Mouse (Mus musculus): ENCODE measurements around the gene Adcy1.

DNA sequence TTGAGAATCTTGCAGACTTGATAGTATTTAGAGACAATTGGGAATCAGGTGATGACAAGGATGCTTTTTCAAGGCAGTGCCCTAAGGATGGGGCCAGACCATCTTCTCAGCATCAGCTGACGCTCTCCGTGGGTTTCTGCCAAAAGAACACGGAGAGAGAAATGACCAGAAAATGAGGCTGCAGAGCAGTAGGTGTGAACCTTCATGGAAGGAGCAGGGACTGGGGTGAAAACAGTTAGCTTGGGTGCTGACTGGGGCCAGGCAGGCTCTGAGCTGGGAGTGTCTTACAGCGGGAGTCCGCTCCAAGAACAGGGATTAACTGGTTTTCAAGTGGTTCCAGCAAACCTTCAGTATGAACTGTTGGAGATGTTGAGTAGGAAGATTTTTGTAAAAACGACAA, 1.3 kb upstream of the Adcy1 start:
- TF ChIP-seq CTCF (IDR thresholded peaks at IDR 0.05; ENCODE audit: low read depth), result no peak
- TF ChIP-seq EP300 (IDR thresholded peaks at IDR 0.05; ENCODE audit: low read depth), result no peak
